Mouse (Mus musculus) R1 (cell line): ENCODE data around the gene A930017K11Rik.

ENCODE experiments used
- DNase-seq: peaks from one replicate; pipeline ENCODE4 v3.0.0-alpha.2; 2018; ENCODE audit warnings: low read depth, low spot score

Gene A930017K11Rik

DNA sequence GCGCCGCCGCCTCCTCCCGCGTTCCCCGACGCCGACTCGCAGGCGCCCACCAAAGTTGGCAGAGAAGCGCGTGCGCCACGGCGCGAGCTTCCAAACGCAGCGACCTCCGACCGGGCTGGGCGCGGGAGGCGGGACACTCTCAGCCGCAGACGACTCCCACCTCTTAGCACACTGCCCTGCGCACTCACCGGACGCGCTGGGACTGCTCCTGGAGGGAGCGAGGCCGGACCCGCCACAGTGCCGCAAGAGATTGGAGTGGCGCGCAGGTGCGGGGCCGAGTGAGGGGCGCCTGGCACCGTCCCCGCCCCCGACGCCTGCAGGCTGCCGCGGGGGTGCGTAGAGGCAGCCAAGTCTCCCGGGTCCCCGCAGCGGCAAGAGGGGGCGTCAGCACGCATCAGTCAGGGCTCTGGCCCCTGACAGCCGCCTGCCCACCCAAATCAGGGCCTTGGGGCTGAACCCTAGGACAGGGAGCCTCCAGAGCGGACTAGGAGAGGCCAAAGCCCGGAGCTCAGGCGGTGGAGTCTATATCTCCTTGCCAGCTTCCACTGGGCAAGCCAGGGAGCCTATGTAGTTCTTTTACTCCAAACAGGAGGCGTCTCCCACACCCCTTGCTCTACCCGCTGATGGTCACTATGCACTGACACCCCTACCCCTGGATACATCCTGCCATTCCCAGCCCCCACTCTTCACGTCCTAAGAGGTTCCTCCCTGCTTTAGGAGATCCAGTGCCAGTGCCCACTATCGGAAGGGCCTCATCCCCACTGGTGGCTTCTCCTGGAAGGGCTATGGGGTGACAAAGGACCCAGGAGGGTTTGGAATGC, at the start of gene A930017K11Rik:
A930017K11Rik (minus strand) TSS at position 763 of the 821 bp plus-strand sequence.
- DNase-seq = peak; percentile 67

DNA sequence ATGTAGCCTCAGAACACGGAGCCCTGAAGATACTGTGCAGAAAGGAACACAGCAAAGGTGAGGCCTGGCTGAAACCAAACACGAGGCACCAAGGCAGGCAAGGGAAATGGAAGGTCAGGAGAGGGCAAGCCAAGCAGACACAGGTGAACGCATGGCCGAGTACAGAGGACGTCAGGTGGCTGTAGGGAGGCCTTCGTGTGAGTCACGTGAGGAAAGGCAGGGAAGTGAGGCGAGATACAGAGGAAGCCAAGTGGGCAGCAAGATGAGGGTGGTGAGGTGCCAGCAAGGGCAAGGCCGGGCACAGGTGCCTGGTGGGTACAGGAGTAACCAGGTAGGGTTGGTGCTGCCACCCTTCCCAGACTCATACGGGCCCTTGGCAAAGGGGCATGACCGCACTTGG, 46.1 kb upstream of the A930017K11Rik start:
- no peak for DNase-seq

- no peak for DNase-seq
These were observed 41.1 kb upstream of the A930017K11Rik start for GRCm38 (mm10) chr17:25993489-25993888.

DNA sequence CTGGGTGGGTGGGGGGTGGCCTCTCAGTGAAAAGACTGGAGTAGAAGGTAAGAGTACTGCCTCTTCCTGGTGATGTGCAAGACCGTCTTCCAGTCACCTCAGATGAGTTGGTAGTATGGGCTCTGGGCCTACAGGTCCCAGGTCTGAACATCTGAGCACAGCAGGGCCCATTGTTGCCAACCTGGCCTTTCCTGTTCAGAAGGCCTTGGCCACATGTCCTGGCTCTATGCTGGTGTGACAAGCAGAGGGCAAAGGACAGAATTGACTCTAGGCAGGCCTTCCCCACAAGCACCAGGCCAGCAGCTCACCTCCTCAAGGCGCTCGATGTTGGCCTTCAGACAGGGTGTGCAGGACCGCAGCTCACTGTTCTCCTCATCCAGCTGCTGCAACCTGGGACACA, 39.9 kb upstream of the A930017K11Rik start:
- DNase-seq = no peak

DNA sequence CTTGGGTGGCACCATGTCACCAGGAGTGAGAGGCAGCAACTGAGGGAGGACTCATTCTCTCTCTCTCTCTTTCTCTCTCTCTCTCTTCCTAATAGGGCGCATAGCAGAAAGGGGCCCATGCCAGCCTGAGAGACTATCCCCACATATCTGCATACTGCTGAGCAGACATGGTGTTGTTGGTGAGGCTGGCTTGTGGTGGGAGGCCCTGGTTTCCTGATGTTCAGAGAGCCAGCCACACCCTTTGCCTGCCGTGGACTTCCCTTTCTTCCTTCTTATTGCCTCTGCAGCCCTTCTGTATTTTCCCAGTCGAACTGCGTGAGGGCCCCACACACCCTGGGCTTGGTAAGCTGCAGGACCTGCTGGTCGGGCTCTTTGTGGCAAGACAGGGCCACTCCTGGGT, 38.0 kb upstream of the A930017K11Rik start:
- no peak for DNase-seq

DNA sequence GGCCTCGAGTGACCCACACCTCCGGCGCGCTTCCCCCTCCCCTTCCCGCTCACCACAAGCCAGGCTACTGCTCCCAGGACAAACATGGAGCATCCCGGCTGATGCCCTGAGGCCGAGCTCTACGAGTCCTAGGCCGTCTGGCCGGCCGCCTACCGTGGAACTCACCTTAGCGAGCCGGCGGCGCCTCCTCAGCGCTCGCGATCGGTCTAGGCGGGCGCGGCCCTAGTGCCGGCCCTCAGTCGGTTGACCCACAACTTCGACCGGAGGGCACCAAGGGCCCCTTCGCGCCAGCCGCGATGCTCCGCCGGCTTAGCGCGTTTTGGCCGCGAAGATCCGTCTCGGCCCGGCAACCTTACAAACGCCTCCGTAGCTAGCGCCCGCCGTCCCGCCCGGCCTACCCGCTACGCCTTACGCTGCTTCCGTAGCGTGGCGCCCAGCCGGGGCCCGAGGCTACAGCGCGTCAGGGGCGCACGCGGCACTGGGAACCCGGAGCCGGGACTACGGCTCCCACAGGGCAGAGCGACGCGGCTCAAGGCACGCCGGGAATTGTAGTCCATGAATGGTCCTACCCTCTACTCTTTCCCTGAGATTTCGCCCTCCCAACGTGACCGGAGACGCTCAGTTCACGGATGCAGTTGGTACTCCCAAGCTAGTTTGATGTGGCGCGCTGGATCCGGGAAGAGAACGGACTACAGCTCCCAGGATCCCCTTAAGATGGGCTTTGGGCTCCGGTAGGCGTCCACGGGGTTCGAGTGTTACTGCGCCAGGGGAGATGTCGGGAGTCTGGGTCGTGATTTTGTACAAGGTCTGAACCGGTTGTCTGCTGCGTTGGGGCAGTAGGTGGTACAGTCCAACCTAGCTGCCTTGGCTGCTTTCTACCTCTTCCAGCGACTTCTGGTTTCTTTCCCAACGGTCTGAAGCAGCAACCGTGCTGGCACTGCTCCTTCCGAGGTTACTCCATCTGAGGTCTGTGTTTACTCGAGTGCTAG, 33.2 kb upstream of the A930017K11Rik start, which contains the start of gene Capn15:
Capn15 (minus strand) TSS at position 491 of the 989 bp plus-strand sequence.
- DNase-seq = peak; percentile 98

GRCm38 (mm10) chr17:25984556-25985305, 32.4 kb upstream of the A930017K11Rik start:
- DNase-seq = no peak

DNA sequence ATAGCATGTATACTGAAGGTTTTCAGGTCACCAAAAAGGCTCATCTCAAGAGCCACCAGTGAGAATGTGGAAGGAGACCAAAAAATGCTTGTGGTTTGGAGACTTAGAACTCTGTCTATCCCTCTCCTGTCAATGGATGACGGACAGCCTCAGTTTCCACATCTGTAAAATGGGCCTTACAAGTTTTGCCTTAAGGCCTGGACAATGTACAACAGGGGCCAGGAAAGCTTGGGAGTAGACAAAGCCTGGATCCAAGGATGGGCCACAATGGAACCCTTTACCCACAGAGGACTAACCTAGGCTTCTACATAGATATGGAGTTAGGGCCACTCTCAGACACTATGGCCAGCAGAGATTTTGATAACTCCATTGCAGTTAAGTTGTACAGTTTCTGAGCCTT, 31.7 kb upstream of the A930017K11Rik start:
- no peak for DNase-seq

DNA sequence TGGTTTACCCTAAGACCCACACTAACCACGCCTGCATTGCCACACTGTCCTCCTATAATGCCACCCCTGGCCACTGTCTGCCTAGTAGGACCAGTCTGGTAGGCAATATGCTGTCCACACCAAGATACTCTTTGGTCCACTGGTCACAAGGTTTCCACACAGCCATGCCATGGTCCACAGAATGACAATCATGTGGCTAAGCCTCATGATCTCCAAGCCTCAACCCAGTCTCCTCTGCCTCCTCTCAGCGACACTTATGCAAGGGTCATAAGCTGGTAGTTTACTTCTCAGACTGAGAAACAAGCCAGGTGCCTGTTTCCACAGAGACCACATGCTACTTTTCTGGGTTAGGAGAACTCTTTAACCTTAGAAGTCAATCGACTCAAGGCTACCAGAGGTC, 30.5 kb upstream of the A930017K11Rik start:
- no peak for DNase-seq

GRCm38 (mm10) chr17:25980854-25981253, 28.5 kb upstream of the A930017K11Rik start:
- DNase-seq = no peak

DNA sequence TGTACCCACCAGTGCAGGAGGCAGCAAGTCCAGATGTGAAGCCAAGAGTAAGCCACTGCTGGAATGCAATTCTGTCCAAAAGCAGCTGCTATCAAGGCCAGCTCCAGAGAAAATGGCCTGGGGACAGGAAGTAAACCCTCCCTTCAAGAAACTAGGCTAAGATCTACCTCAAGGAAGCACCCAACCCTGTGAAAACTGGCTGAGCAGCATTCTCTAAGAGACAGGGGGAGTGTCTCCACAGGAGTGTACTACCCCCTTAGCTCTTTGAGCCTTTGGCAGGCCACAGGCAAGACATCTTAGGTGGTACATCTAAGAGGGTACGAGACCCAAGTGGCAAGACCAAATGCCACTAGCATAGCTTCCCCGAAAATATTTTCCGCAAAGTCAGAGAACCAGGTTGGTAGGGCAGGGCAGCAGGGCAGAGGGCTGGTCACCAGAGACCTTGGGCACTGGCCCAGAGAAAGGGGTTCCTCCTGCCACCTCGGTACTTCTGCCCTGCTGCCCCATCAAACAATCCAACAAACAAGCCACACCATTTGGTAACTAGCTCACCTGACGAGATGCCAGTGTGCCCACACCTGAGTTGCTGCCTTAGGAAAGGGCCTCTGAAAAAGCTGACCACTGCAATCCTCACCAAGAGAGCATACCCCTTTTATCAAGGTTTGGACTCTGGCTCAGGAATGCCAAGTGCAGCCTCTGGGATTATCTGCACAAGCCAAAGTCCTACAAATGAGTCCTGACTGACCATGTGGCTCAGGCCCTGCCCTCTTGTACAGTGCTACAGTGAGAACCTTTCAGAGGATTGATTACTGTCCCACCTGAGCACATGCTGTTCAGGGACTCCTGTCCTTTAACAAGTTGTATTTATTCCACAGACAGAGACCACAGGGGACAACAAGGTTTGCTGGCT, 27.7 kb upstream of the A930017K11Rik start:
- peak; percentile 42 for DNase-seq

DNA sequence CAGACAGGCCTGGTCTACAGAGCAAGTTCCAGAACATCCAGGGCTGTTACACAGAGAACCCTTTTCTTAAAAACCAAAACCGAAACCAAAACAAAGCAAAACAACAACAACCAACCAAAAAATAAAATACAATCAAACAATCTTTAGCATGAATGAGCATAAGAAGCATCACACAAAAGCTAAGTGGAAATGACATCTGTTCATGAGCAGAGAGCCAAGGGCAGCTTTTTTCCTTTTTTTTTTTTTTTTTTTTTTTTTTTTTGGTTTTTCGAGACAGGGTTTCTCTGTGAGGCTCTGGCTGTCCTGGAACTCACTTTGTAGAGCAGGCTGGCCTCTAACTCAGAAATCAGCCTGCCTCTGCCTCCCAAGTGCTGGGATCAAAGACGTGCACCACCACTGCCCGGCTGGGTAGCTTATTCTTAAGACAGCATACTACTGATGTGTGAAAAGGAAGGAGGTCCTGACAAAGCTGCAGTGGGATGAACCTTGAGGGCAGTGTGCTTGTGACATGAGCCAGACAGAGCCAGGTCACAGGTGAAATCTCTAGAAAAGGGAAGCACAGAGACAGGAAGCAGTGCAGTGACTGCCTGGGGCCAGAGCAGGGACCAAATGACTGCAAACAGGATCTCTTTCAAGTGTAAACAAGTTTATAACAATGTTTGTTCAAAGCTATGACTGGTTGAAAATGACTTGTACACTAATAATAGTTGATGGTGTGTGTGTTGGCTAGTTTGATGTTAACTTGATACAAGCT, 18.8 kb upstream of the A930017K11Rik start:
- no peak for DNase-seq

- no peak for DNase-seq
These were observed 18.1 kb upstream of the A930017K11Rik start for GRCm38 (mm10) chr17:25970448-25970847.

DNA sequence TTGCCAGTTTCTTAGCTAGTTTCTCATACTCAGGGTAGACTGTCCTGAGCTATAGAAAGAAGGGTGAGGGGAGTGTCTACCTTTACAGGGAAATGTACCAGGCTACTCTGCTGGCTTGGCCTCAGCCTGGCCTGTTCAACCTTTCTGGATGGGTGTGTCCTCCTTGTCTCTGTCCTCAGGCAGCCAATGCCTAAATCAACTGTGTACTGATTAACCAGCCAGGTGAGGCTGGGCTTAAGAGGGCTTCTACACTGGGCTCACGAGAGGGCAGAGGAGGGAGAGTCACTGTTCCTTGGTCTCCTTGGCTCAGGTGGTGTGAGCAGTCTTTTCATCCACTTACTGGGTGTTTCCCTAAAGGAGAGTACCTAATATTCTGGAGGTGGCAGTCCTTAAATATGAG, 15.8 kb upstream of the A930017K11Rik start:
- no peak for DNase-seq

DNA sequence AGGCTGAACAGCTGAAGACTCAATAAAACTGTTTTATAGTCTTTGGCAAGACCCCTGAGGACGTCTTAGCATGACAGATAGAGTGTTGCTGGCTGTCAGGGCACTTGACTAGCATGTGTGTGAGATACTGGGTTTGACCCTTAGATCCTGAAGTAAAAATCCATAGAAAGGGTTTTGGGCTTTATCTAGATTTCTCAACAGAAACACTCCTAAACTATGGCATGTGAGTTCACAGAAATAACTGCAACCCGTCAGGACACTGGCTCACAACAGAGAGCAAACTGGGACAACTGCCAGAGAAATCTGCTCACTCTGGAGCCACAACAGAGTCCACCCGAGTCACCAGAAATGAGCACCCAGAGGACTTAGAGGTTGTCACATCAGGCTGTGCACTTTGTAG, 15.3 kb upstream of the A930017K11Rik start:
- no peak for DNase-seq

DNA sequence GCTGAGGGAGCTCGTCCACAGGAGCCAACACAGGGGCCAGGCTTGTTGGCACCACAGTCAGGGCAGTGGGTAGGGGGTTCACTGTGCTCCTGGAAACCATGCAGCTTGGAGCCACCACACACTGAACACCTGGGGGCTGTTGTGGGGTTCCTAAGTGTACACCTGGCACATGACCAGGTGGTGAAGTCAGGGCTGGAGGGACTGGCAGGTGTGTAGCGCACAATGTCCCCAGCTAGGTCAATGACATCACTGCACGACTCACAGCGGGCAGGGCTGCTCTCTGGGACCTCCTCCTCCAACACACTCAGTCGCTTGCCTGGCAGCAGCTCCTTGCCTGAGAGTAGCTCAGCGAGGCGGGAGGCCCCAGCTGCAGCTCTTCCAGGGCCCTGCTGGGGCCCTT, 11.9 kb upstream of the A930017K11Rik start:
- no peak for DNase-seq

DNA sequence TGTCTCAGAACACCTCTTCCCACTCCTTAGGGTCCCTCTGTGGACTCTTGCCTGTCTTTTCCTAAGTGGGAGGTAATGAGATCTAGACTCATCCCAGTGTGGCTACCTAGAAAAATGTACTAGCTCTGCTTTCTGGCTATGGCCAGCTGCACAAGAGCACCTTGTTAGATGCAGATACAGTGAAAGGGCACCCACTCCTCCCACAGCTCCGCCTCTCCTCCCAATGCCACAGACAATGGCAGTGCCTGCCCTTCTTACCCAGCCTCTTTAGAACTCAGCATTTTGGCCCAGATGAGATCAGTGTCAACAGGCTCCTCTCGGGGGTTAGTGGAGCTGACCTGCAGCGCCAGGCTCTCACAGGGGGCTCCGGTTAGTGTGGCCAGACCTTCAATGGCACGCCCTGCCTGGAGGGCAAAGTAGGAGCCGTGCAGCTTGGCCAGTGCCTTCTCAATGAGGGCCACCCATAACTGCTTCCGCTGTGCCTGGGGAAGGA, 10.1 kb upstream of the A930017K11Rik start:
- DNase-seq = no peak

DNA sequence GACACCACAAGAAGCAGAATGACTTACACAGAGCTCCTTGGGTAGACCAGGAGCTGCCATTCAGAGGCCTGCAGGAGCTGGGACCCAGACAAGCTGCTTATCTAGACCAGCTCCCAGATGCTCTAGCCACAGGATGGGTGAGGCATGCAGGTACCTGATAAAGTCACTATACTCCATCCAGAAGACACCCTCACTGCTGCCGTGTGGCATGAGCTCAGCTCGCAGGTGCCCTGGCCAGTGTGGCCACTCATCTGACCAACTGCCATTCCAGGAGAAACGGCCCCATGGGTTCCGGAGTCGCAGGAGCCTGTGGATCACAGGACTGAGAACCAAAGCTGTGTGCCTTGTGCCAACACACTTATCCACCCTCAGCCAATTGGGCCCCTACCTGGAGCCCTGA, 9.2 kb upstream of the A930017K11Rik start:
- DNase-seq = no peak

GRCm38 (mm10) chr17:25959630-25960467, 7.5 kb upstream of the A930017K11Rik start:
- DNase-seq = no peak
